In the genomic region with DNA sequence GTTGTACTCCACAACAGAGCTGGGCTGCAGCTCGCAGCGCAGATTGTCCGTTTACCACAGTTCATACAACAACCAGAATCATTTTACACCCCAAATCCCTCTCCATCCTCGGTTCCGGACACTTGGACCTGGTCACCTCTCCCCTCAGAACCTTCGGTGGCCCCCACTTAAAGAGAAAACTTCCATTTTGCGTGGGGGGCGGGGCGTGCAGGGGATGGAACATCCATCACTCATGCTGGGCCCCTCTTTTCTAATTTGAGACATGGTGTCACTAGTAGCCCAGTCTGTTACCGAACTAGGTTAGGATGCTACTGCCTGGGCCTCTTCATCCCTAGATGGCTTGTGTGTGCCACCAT, we compare ENCODE assay signal across 8 mouse cellular contexts. TPM values are rescaled to one million over a fixed set of nuclear protein-coding genes. Genes with fewer than 3 reads are reported as not detected.
DNase-seq lines count a peak whose midpoint lies in the region; ATAC-seq and TF ChIP-seq lines count a peak whose summit lies in the region.

No protein-coding gene starts in this region.

- no peak for TF ChIP-seq RAD21 in CH12.LX (IDR thresholded peaks at IDR 0.05; ENCODE audit: low read depth, low read length)

- H3K27me3 ChIP-seq in heart, embryonic 14.5 days (ENCODE audit: control insufficient read depth, insufficient read depth, low read length) = no peaks in the 10 kb centered on the region
- H3K27me3 ChIP-seq in CH12.LX (replicated peaks) = peaks cover 18% of the 10 kb centered on the region
- no peaks in the 10 kb centered on the region for H3K27me3 ChIP-seq in embryonic facial prominence, embryonic 14.5 days (replicated peaks; ENCODE audit: control insufficient read depth, insufficient read depth, low read length)
- no peaks in the 10 kb centered on the region for H3K27me3 ChIP-seq in midbrain, postnatal 0 days (ENCODE audit: insufficient read depth, low read length)

- peaks cover 4 to 5% of the 10 kb centered on the region in 2 experiments; a peak in 2 of 4 replicates for H3K4me1 ChIP-seq in heart, embryonic 14.5 days (ENCODE audit: control insufficient read depth in 2 of 2, insufficient read depth in 2 of 2, low read length in 2 of 2)
- peaks cover 22 to 23% of the 10 kb centered on the region in 2 experiments for H3K4me1 ChIP-seq in CH12.LX (ENCODE audit: control insufficient read depth in 1 of 2, insufficient read depth in 2 of 2)
- no peaks in the 10 kb centered on the region for H3K4me1 ChIP-seq in embryonic facial prominence, embryonic 14.5 days (ENCODE audit: control insufficient read depth, insufficient read depth, low read length)
- no peaks in the 10 kb centered on the region for H3K4me1 ChIP-seq in midbrain, postnatal 0 days (ENCODE audit: insufficient read depth, low read length)

- peak overlapping the region; percentile 84 for H3K9ac ChIP-seq in heart, embryonic 14.5 days (ENCODE audit: low read length)
- peak overlapping the region; percentile 71 for H3K9ac ChIP-seq in CH12.LX (ENCODE audit: insufficient read depth, low read depth)
- peak overlapping the region; percentile 76 for H3K9ac ChIP-seq in embryonic facial prominence, embryonic 14.5 days (ENCODE audit: low read depth, low read length)
- peak overlapping the region; percentile 67 for H3K9ac ChIP-seq in midbrain, postnatal 0 days (replicated peaks; ENCODE audit: low read length, poor library complexity, severe bottlenecking)

- no peak for ATAC-seq in heart, embryonic 14.5 days (ENCODE audit: insufficient number of reproducible peaks, insufficient read depth, low FRiP score, low read depth)
- ATAC-seq in embryonic facial prominence, embryonic 14.5 days (ENCODE audit: low read depth) = no peak
- ATAC-seq in midbrain, postnatal 0 days (ENCODE audit: low FRiP score) = peak; percentile 12; the same call in 1 of the 2 replicates

- 18% methylated on average over 10 of the region's 10 CpGs for WGBS in heart, embryonic 14.5 days
- 22% methylated on average over 10 of the region's 10 CpGs for WGBS in embryonic facial prominence, embryonic 14.5 days
- 17% methylated on average over 10 of the region's 10 CpGs for WGBS in midbrain, postnatal 0 days

- in situ Hi-C loops in CH12.LX (cut with MboI; ENCODE audit: low pct_ligation_motif_present, low pct_unique_long_range_greater_than_20kb, low sequenced_read_pairs) = no loop called here

- TF ChIP-seq EP300 in CH12.LX (IDR thresholded peaks at IDR 0.05; ENCODE audit: low read length) = no peak; the same call in 1 of the 2 replicates

- peak overlapping the region; percentile 46 to 54 for H3K4me3 ChIP-seq in heart, embryonic 14.5 days (ENCODE audit: control insufficient read depth in 1 of 2, insufficient read depth in 1 of 2, low read depth in 1 of 2, low read length in 2 of 2)
- peak overlapping the region; percentile 33 to 59 (median 52) for H3K4me3 ChIP-seq in CH12.LX (replicated peaks in 1 of 3; ENCODE audit: low read depth in 2 of 3, low read length in 2 of 3, poor library complexity in 1 of 3)
- peak overlapping the region; percentile 49 for H3K4me3 ChIP-seq in embryonic facial prominence, embryonic 14.5 days (ENCODE audit: low read depth, low read length)
- peak overlapping the region; percentile 37 for H3K4me3 ChIP-seq in midbrain, postnatal 0 days (ENCODE audit: low read depth, low read length)

- DNase-seq in heart, adult 18-20 months = no peak
- DNase-seq in CH12.LX (ENCODE audit: extremely low read depth) = peak; percentile 65
- DNase-seq in embryonic facial prominence, embryonic 14.5 days (ENCODE audit: low spot score) = no peak
- DNase-seq in kidney, postnatal 10 days = peak; percentile 60
- no peak for DNase-seq in midbrain, postnatal 0 days (ENCODE audit: low spot score)
- DNase-seq in embryo, embryonic 11 days = no peak
- DNase-seq in layer of hippocampus, postnatal 25 days (ENCODE audit: extremely low spot score in 1 of 2, low spot score in 1 of 2) = no peak

- no peaks in the 10 kb centered on the region for H3K79me2 ChIP-seq in CH12.LX (replicated peaks; ENCODE audit: control insufficient read depth, extremely low read depth, insufficient read depth, poor library complexity, severe bottlenecking)

- TF ChIP-seq POLR2A in CH12.LX (IDR thresholded peaks at IDR 0.05; ENCODE audit: low read depth, low read length) = no peak

- peak overlapping the region; percentile 84 for H3K4me2 ChIP-seq in heart, embryonic 14.5 days (ENCODE audit: low read length)
- H3K4me2 ChIP-seq in CH12.LX (ENCODE audit: insufficient read depth, low read depth, poor library complexity, severe bottlenecking) = peak overlapping the region; percentile 35; the same call in 1 of the 2 replicates
- peak overlapping the region; percentile 85 for H3K4me2 ChIP-seq in embryonic facial prominence, embryonic 14.5 days (ENCODE audit: low read depth, low read length)
- H3K4me2 ChIP-seq in midbrain, postnatal 0 days (ENCODE audit: low read depth, low read length, poor library complexity, severe bottlenecking) = peak overlapping the region; percentile 71

- dilution Hi-C loops in CH12.LX (cut with MboI; ENCODE audit: extremely low pct_ligation_motif_present, extremely low pct_unique_long_range_greater_than_20kb, low sequenced_read_pairs) = no loop called here

- no peak for TF ChIP-seq CTCF in CH12.LX (conservative IDR thresholded peaks at IDR 0.05 in 1 of 2, IDR thresholded peaks at IDR 0.05 in 1 of 2; ENCODE audit: low read depth in 2 of 2, low read length in 2 of 2)
- no peak for TF ChIP-seq CTCF in midbrain, postnatal 0 days (IDR thresholded peaks at IDR 0.05)

- peak overlapping the region; percentile 93 to 94 for H3K27ac ChIP-seq in heart, embryonic 14.5 days (replicated peaks in 1 of 2; ENCODE audit: control insufficient read depth in 1 of 2, insufficient read depth in 1 of 2, low read depth in 2 of 2, low read length in 2 of 2)
- peak overlapping the region; percentile 93 for H3K27ac ChIP-seq in CH12.LX (ENCODE audit: insufficient read depth, low read depth)
- H3K27ac ChIP-seq in embryonic facial prominence, embryonic 14.5 days (replicated peaks; ENCODE audit: low read depth, low read length) = peak overlapping the region; percentile 94
- H3K27ac ChIP-seq in midbrain, postnatal 0 days (ENCODE audit: low read depth, low read length) = peak overlapping the region; percentile 90

- no peaks in the 10 kb centered on the region for H3K9me3 ChIP-seq in heart, embryonic 14.5 days (ENCODE audit: control insufficient read depth, low read length)
- no peaks in the 10 kb centered on the region for H3K9me3 ChIP-seq in CH12.LX (replicated peaks; ENCODE audit: low read length)
- no peaks in the 10 kb centered on the region for H3K9me3 ChIP-seq in embryonic facial prominence, embryonic 14.5 days (ENCODE audit: control insufficient read depth, low read length)
- H3K9me3 ChIP-seq in midbrain, postnatal 0 days (ENCODE audit: low read length) = no peaks in the 10 kb centered on the region

- no peaks in the 10 kb centered on the region for H3K36me3 ChIP-seq in heart, embryonic 14.5 days (ENCODE audit: control insufficient read depth, insufficient read depth, low read length)
- peaks cover 12 to 15% of the 10 kb centered on the region in 2 experiments for H3K36me3 ChIP-seq in CH12.LX (replicated peaks in 1 of 2; ENCODE audit: control insufficient read depth in 1 of 2, insufficient read depth in 1 of 2, low read length in 1 of 2)
- H3K36me3 ChIP-seq in embryonic facial prominence, embryonic 14.5 days (ENCODE audit: control insufficient read depth, insufficient read depth, low read length) = no peaks in the 10 kb centered on the region
- H3K36me3 ChIP-seq in midbrain, postnatal 0 days (ENCODE audit: insufficient read depth, low read length) = no peaks in the 10 kb centered on the region

RNA-seq across cellular contexts. Expression of gene Angptl6, which starts 0.8 kb away (rescaled TPM):
- 1.9 and 2.7 TPM in 2 replicates for polyA plus RNA-seq in heart, embryonic 14.5 days (2014; fragmentation: Nextera tagmentation; extraction: Ambion mirVana)
- 1 to 10 TPM; 4.3 to 4.4 TPM for total RNA-seq in heart, adult 18-20 months (2021)
- 3.4 and 11.8 TPM in 2 replicates for total RNA-seq in CH12.LX (2012; rRNA removed)
- 1.4 and 2.0 TPM in 2 replicates for total RNA-seq in CH12.LX (2014; rRNA removed)
- polyA plus RNA-seq in CH12.LX (2012; ENCODE audit: insufficient read length, low read depth) = 0.57 and 1.1 TPM in 2 replicates
- polyA plus RNA-seq in embryonic facial prominence, embryonic 14.5 days (2014; fragmentation: Nextera tagmentation; extraction: Ambion mirVana) = 3.4 and 4.2 TPM in 2 replicates
- total RNA-seq in midbrain, postnatal 0 days (2014; rRNA removed) = 10.0 and 12.4 TPM in 2 replicates
- 13.4 and 17.0 TPM in 2 replicates for polyA plus RNA-seq in midbrain, postnatal 0 days (2015; fragmentation: Nextera tagmentation; extraction: Ambion mirVana)
- total RNA-seq in layer of hippocampus, postnatal 25 days (2021) = 10 to 100 TPM; 10.5 to 11.4 TPM

RNA-seq across cellular contexts. Expression of gene Ppan, which starts 9.3 kb away (rescaled TPM):
- polyA plus RNA-seq in heart, embryonic 14.5 days (2014; fragmentation: Nextera tagmentation; extraction: Ambion mirVana) = 28.2 and 30.0 TPM in 2 replicates
- total RNA-seq in heart, adult 18-20 months (2021) = 1 to 10 TPM; 5.5 to 7.4 TPM
- total RNA-seq in CH12.LX (2012; rRNA removed) (346 and 359 TPM in 2 replicates), CH12.LX (2014; rRNA removed) (242 and 272 TPM in 2 replicates)
- 359 and 389 TPM in 2 replicates for polyA plus RNA-seq in CH12.LX (2012; ENCODE audit: insufficient read length, low read depth)
- polyA plus RNA-seq in embryonic facial prominence, embryonic 14.5 days (2014; fragmentation: Nextera tagmentation; extraction: Ambion mirVana) = 65.7 and 76.3 TPM in 2 replicates
- total RNA-seq in midbrain, postnatal 0 days (2014; rRNA removed) = 42.0 and 52.6 TPM in 2 replicates
- 37.9 and 39.9 TPM in 2 replicates for polyA plus RNA-seq in midbrain, postnatal 0 days (2015; fragmentation: Nextera tagmentation; extraction: Ambion mirVana)
- 10 to 100 TPM; 23.5 to 25.5 TPM for total RNA-seq in layer of hippocampus, postnatal 25 days (2021)

RNA-seq across cellular contexts. Expression of gene A230050P20Rik, which starts 10.2 kb away (rescaled TPM):
- polyA plus RNA-seq in heart, embryonic 14.5 days (2014; fragmentation: Nextera tagmentation; extraction: Ambion mirVana) = 4.5 and 5.9 TPM in 2 replicates
- total RNA-seq in heart, adult 18-20 months (2021) = 1 to 10 TPM; 3.9 to 4.0 TPM
- total RNA-seq in CH12.LX (2012; rRNA removed) = 18.8 and 25.2 TPM in 2 replicates
- total RNA-seq in CH12.LX (2014; rRNA removed) = 3.3 and 3.7 TPM in 2 replicates
- 11.0 and 11.2 TPM in 2 replicates for polyA plus RNA-seq in CH12.LX (2012; ENCODE audit: insufficient read length, low read depth)
- 4.8 and 6.3 TPM in 2 replicates for polyA plus RNA-seq in embryonic facial prominence, embryonic 14.5 days (2014; fragmentation: Nextera tagmentation; extraction: Ambion mirVana)
- 21.5 and 30.6 TPM in 2 replicates for total RNA-seq in midbrain, postnatal 0 days (2014; rRNA removed)
- 24.7 and 28.5 TPM in 2 replicates for polyA plus RNA-seq in midbrain, postnatal 0 days (2015; fragmentation: Nextera tagmentation; extraction: Ambion mirVana)
- 10 to 100 TPM; 50.7 to 77.1 TPM for total RNA-seq in layer of hippocampus, postnatal 25 days (2021)

RNA-seq across cellular contexts. Expression of gene Eif3g, which starts 19.7 kb away (rescaled TPM):
- polyA plus RNA-seq in heart, embryonic 14.5 days (2014; fragmentation: Nextera tagmentation; extraction: Ambion mirVana) = 188 and 202 TPM in 2 replicates
- 100 to 1,000 TPM; 114 to 116 TPM for total RNA-seq in heart, adult 18-20 months (2021)
- total RNA-seq in CH12.LX (2012; rRNA removed) = 293 and 340 TPM in 2 replicates
- total RNA-seq in CH12.LX (2014; rRNA removed) = 205 and 211 TPM in 2 replicates
- polyA plus RNA-seq in CH12.LX (2012; ENCODE audit: insufficient read length, low read depth) = 387 and 392 TPM in 2 replicates
- 245 and 273 TPM in 2 replicates for polyA plus RNA-seq in embryonic facial prominence, embryonic 14.5 days (2014; fragmentation: Nextera tagmentation; extraction: Ambion mirVana)
- 95.7 and 102 TPM in 2 replicates for total RNA-seq in midbrain, postnatal 0 days (2014; rRNA removed)
- 227 and 232 TPM in 2 replicates for polyA plus RNA-seq in midbrain, postnatal 0 days (2015; fragmentation: Nextera tagmentation; extraction: Ambion mirVana)
- total RNA-seq in layer of hippocampus, postnatal 25 days (2021) = 100 to 1,000 TPM; 118 to 122 TPM

Comparison
In these comparisons a context has a peak if more than half of its experiments do, and no peak if none do; other contexts are left out.
1. H3K4me2 ChIP-seq: peak in every context shown above with its lines; median percentile 85 in embryonic facial prominence, embryonic 14.5 days; 84 in heart, embryonic 14.5 days; 71 in midbrain, postnatal 0 days; 35 in CH12.LX.
2. DNase-seq: peak in CH12.LX (single experiment) and kidney, postnatal 10 days (single experiment); none in heart, adult 18-20 months (0 of 2), embryonic facial prominence, embryonic 14.5 days (single experiment), midbrain, postnatal 0 days (single experiment), embryo, embryonic 11 days (single experiment) and layer of hippocampus, postnatal 25 days (0 of 2).
3. Peak in every context shown above with its lines, with median percentiles within 50 percentile points of each other: H3K27ac ChIP-seq, H3K4me3 ChIP-seq and H3K9ac ChIP-seq.